Mouse (Mus musculus) kidney, postnatal 10 days (tissue): ENCODE data around the gene Ncapg2.

Source experiments
- DNase-seq: peaks from one replicate; pipeline ENCODE4 v3.0.0; 2021; ENCODE audit warnings: mixed read lengths

Gene Ncapg2

DNA sequence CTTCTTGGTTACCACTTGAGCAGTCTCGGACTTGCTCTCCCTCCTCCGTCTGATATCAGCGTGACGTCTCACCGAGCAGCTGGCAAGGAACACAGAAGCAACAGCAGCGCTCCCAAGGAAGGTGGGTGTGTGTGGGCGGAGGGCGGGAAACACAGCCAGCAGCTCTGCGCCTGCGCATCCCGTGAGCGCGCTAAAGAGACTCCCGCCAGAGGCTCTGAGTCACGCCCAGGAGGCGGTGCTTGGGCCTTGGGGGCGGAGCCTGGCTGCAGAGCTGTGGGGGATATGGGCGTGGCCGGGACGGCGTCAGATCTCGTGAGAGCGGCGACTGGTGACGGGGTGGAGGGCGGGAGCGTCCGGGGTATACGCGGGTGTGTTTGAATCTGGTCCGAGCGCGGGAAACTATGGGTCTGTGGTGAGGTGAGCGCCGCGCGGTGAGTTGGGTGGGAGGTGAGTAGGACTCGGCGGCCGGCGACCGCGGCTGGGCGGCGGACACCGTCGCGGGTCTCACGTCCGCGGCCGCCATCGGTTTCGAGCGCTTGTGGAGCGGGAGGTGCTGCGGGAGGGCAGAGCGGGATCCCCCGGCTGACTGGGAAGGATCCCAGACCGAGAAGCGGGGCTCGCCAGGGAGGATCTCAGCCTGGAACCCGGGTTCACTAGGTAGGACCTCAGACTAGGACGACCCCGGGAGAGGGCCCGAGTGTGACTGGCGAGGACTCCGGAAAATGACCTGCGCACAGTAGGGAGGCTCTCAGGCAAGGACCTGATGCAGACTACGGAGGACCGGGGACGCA, at the start of gene Ncapg2:
TSS of gene Ncapg2 (plus strand) at position 358 of the 791 bp plus-strand sequence.
- DNase-seq = peak; percentile 100

- no peak for DNase-seq
Measured at GRCm38 (mm10) chr12:116362091-116362490, 43.1 kb upstream of the Ncapg2 start.

DNA sequence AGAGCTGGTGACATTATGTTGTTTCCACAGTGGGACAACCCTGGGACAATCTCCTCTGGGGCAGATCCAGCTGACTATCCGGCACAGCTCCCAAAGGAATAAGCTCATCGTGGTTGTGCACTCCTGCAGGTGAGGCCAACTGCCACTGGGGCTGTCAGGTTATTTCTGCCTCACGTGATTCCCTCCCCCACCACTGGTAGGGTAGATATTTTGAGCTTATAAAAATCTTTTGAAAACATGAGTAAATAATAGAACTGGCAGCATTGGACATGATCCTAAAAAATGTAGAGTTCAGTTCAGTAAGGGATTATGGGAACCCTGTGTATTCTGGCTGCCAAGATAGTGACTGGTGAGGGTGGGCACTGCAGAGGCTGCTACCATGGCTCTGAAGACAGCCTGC, 38.3 kb upstream of the Ncapg2 start:
- no peak for DNase-seq

DNA sequence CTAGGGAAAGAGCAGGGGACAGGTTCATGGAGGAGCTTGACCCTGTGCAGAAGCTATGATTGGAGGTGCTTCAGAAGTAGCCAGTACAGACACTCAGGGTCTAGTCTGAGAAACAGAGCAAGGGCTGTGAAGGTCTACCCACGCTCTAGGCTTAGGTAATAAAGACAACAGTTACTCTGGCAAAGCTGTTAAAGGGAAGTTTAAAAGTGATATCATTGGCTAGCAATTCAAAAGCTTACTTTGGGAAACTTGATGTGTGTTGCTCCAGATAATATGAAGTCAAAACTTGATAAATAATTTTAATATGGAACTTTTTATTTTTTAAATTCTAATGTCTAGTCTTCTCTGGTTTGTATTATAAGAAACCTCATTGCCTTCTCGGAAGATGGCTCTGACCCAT, 37.9 kb upstream of the Ncapg2 start:
- DNase-seq = no peak

- no peak for DNase-seq
Measured at GRCm38 (mm10) chr12:116368857-116369256, 36.3 kb upstream of the Ncapg2 start.

GRCm38 (mm10) chr12:116383101-116383500, 22.1 kb upstream of the Ncapg2 start:
- no peak for DNase-seq

DNA sequence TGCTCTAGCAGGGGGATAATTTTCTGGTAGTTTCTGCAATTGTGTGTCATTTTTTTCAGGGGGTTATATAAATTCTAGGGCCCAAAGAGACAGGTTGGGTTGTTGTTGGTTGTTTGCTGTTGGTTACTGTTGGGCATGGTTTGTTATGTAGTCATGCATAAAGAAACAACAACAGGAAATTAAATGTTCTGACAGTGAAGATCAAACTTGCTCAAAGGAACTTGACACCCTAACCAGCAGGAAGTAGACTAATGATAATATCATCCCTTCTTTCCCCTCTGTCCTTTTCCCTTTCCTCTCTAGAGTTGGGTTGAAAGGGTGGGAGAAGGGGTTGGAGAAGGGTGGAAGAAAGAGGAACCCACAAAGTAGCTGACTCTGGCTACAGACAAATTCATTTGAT, 21.2 kb upstream of the Ncapg2 start:
- DNase-seq = no peak

DNA sequence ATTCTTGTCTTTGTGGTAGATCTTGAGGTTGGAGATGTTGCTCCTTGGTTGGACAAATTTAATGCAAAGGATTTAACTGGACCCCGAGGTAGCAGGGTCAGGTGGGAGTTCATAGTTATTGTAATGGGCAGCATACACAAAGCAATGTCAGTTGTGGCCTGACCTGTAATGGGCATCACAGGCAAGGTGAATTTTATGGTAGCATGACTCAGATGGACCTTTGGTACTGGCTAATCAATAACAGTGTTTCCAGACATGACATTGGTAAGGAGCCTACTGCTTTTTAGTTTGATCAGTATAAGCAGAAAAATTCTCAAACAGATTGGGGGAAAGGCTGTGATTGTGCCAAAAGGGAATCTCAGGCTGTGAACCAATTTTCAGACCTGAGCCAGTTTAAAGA, 18.4 kb upstream of the Ncapg2 start:
- DNase-seq = no peak

- DNase-seq = no peak
Measured at GRCm38 (mm10) chr12:116389868-116390267, 15.3 kb upstream of the Ncapg2 start.

DNA sequence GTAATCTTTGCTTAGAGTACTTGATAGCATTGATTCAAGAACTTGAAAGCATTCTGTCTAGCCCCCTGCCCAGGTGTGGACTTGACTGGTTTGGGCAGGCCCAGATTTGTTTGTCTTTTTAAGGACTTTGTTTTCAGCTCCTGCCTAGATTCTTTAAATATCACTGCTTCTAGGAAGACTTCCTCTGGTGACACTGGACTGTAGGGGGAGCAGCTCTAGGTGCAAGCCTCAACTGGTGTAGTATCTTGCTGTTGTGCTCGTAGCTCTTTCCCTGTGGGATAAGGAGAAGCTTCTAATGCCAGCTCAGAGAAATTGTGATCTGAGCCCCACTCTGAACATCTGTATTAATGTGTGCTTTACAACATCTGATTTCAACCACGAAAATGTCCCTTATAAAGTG, 10.9 kb upstream of the Ncapg2 start:
- DNase-seq = no peak

GRCm38 (mm10) chr12:116395312-116395711, 9.9 kb upstream of the Ncapg2 start:
- DNase-seq = no peak

GRCm38 (mm10) chr12:116396072-116396695, 9.0 kb upstream of the Ncapg2 start:
- DNase-seq = no peak

- peak; percentile 22 for DNase-seq
Measured at GRCm38 (mm10) chr12:116404012-116404679, 1.1 kb upstream of the Ncapg2 start.

DNA sequence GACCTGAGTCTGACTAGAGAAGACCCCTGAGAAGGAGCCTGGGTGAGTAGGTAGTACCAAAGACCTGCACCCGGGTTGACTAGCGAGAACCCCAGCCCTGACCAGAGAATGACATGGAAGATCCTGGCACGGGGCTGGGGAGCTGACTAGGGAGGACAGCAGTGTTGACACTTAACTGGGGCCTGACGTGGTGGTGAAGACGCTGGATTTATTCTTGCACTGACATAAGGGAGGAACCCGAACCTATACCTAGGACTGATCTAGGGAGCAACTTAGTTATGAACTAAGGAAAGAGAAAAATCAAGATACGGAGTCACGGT, 594 bp downstream of the Ncapg2 start:
- no peak for DNase-seq

DNA sequence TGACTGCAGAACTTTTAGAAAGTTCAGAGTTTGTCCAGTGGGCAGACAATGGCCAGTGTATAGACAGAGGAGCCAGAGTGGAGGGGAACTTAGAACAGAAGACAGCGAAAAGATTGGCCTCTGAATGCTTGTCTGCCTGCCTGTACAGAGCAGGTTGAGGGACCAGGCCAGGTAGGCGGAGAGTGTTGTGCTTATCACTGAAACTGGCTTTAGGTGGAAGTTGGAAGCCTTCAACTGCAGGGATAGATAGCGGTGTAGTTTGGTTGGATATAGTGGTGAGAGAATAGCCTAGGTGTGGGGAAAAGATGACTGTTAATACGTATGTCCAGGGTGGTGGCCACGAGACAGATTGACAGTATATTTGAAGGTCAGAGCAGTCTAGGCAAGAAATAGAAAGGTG, 2.7 kb downstream of the Ncapg2 start:
- no peak for DNase-seq

- DNase-seq = no peak
Measured at GRCm38 (mm10) chr12:116414941-116415340, 9.7 kb downstream of the Ncapg2 start.

DNA sequence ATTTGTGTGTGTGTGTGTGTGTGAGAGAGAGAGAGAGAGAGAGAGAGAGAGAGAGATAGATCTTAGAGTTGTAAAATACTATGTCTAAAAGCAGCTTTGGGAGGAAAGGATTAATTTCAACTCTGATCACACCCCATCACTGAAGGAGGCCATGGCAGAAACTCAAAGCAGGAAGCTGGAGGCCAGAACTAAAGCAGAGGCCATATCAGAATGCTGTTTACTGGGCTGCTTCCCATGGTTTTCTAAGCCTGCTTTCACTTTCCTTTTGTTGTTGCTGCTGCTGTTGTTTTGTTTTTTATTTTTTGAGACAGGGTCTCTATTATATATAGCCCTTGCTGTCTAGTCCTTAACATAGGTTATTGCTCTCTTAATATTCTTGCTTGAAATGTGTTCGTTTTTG, 11.3 kb downstream of the Ncapg2 start:
- DNase-seq = no peak

DNA sequence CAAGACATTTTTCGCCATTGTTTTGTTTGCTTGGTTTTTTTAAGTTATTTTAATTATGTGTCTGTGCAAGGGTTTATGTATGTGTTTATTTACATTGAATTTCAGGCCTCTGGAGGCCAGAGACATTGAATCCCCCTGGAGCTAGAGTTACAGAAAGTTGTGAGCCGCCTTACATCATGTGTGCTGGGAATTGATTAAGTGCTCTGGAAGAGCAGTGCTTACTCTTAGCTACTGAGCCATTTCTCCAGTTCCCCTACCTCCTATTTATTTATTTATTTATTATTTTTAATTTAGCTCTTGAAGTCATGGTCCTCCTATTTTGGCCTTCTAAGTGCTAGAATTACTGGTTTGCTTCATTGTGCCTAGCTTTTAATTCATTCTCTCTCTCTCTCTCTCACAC, 16.5 kb downstream of the Ncapg2 start:
- DNase-seq = no peak

DNA sequence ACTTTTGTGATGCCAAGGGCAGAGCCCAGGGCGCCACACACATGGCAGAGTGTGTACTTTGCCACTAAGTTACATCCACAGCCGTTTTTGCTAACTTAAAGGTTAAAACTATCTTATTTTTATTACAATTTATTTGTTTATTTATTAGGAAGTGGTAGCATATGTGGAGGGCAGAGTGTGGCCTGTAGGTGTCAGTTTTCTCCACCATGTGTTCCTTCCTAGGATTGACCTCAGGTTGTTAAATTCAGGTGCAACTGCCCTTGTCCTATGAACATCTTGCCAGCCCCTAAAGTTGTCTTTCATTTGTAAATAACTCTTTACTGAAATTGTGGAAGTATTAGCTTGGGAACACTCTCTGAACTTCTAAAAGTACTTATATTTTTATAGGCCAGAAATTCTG, 20.2 kb downstream of the Ncapg2 start:
- DNase-seq = no peak

GRCm38 (mm10) chr12:116433742-116434141, 28.5 kb downstream of the Ncapg2 start:
- DNase-seq = no peak

GRCm38 (mm10) chr12:116435232-116435631, 30.0 kb downstream of the Ncapg2 start:
- peak; percentile 12 for DNase-seq

DNA sequence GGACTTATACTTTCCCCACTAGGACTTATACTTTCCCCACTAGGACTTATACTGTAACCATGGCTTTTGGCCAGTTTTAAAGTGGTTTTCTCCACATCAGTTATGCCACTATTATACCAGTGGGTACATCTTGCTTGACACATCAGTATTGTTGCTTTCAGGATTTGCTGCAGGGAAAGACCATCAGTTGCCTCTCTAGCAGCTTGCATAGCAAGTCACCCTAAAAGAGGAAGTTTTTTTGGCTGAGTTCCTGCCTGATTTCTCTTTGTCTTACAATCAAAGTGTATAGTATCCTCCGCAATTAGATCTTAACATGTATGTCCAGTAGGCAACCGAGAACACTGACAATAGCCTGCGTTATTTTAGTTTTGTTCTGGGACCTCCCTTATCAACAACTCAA, 30.9 kb downstream of the Ncapg2 start:
- DNase-seq = no peak

DNA sequence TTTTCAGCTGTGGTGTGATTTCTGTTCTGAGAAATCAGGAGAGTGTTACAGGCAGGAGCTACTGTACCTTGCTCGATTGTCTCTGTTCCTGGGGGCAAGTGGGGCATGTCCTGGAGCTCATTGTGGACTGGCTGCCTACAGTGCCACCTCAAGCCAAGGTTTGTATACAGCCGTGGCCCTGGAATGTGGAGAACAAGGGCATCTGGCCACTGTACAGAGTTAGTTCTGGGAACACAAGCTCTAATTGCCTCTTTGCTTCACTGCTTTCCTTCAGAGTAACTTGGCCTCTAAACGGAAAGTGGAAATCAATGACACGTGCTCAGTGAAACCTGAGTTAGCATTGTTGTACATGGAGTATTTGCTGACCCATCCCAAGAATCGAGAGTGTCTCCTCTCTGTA, 33.4 kb downstream of the Ncapg2 start:
- DNase-seq = peak; percentile 20

- DNase-seq = no peak
Measured at GRCm38 (mm10) chr12:116442184-116442583, 37.0 kb downstream of the Ncapg2 start.
